Mouse (Mus musculus) cerebellum, postnatal 4 days (tissue): ENCODE results near the gene Cul4a.

Experiments used
- DNase-seq, 2 experiments: peaks; one replicate each; pipeline ENCODE4 v3.0.0; 2022; ENCODE audit warnings: low spot score in 2 of 2, mixed read lengths in 1 of 2

Cul4a gene

DNA sequence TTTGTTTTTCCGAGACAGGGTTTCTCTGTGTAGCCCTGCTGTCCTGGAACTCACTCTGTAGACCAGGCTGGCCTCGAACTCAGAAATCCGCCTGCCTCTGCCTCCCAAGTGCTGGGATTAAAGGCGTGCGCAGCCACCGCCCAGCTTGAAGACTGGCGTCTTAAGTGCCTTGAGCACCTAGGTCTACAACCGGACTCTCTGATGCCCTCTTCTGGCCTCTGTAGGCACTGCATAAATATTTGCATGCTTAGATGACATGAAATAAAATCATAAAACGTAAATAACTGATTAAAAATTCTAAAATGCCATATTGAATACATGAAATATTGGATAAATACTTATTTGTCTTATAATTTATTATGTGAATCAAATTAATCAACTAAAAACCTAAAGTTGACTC lies 26.8 kb downstream of the Cul4a start:
- peak in 1 of 2 experiments; percentile 52 for DNase-seq

DNA sequence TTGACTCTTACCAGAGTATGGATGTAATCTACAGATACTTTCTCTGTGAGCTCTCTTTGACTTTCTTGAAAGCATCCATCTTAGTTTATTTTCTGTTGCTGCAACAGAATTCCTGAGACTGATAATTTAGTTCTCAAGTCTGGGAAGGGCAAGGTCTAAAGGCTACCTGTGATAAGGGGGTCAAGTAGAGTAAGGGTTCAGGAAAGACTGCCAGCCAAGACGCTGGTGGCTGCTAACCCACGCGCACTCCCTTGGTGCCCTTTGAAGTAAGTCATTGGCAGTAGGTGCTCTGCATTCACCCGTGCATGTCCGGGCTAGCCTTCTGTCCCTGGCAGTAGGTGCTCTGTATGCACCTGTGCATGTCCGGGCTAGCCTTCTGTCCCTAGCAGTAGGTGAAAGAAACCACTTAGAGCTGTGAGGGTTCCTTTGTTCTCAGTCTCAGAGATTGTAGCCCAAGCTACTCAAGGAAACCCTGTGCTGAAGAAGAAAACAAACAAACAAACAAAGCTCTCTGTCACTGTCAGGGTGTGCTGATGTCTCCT lies 34.3 kb downstream of the Cul4a start:
- DNase-seq: no peak

DNA sequence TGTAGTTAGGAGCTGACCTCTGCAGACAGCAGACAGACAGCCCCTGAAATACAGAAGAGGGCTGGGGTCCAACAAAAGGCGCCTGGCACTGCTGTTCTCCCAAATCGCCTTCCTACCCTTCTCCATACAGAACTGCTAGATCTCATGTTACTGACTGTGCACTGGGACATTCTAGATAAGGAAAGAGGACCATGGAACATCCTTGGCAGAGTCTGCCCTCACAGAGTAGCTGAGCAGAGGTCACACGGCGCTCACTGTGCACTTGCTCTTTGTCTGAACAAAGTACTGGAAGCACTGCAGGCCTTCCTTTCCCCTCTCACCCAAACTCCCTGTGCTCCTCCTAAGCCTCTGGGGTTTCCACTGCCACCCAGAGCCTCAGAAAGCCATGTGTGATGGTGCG lies 36.3 kb downstream of the Cul4a start:
- no peak for DNase-seq

DNA sequence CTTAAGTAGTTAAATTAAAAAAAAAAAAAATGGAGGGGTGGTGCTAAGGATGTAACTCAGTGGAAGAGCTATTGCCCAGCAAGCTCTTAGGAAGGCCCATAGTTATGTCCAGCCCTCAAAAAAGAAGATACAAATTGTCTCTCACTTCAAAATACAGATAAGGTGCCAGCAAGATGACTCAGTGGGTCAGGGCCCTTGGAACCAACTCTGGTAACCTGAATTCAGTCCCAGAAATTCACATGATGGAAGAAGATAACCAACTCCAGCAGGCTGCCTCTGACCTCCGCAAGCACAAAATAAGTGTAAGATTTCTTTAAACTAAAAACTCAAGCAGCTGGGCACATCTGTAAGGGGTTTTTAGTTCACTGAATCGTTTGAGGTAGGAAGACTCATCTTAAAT lies 43.1 kb downstream of the Cul4a start:
- DNase-seq: no peak

DNA sequence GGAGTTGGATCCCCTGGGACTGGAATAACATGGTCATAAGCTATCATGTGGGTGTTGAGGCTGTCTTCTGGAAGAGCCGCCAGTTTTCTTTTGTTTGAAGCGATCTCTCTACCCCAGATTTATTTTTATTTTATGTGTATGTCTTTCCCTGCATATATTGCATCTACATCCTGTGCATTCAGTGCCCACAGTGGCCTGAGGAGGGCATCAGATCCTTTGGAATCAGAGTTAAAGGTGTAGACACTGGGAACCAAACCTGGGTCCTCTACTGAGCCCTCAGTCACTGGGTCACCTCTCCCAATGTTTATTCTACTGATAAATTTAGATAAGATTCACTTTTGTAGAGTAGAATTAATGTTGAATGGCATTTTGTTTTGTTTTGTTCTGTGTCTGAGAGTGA lies 43.9 kb downstream of the Cul4a start:
- DNase-seq: no peak

DNA sequence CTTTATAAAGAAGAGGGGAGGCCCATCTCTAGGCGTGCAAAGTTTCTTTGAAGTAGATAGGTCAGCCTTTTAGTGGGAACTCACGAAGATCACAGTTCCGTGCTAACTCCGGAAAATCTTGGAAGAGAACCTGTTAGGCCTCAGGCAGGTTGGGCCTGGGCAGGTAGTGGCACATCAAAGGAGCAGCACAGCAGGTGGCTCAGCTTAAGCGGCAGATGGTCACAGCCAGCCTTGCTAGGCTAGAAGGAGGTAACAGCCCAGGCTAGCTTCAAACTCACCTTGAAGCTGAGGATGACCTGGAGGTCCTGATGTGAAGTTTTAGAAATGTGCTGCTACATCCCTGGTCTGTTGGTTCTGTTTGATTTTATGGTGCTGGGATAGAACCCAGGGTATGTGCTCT lies 44.4 kb downstream of the Cul4a start:
- no peak for DNase-seq

DNA sequence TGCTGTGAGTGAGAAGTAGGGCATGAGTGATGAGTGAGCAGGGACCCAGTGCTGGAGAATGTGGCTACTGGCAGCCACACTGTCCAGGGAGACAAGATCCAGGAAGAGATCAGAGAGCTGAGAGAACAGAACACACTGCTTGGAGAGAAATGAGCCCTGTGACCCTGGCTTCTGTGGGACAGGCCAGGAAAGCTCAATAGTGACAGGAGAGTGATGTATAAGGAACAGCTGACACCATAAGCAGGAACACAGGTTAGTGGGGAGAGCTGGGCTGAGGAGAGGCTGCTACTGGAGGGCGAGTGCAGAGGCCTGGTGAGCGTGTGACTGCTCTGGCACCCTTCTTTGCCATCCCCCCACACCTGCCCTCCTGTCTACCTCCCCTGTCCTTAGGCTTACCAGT lies 45.5 kb downstream of the Cul4a start:
- DNase-seq: no peak

DNA sequence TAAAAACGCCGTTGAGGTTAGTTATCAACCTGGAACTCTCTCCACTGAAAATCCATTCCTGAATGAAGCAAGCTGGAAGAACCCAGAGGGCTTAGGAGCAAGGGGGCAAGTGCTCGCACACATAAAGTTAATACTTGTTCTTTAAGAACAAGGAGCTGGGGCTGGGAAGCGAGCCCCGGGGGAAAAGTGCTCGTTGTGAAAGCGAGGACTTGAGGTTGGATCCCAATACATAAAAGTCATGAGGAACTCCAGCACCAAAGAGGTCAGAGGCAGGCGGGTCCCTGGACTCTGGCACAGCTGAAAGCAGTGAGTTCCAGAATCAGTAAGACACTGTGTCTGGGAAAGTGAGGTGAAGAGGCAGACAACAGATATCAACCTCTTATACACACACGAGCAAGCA lies 48.7 kb downstream of the Cul4a start:
- DNase-seq: no peak

DNA sequence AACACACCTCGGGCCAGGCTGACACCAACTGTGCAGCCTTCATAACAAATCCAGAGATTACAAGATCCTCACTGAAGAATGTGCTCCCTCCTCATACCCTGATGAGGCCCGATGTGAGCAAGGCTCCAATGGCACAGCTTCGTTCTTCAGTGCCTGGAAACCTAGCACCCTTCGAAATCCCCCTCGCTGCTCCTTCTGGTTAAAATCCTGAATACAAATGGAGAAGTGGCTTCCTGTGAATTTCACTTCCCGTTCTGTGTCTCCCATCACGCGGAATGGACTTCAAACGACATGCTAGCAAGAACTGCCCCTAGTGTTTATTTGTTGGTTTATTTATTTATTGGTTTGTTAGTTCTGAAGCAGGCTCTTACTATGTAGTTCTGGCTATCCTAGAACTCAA lies 49.9 kb downstream of the Cul4a start:
- no peak for DNase-seq

DNA sequence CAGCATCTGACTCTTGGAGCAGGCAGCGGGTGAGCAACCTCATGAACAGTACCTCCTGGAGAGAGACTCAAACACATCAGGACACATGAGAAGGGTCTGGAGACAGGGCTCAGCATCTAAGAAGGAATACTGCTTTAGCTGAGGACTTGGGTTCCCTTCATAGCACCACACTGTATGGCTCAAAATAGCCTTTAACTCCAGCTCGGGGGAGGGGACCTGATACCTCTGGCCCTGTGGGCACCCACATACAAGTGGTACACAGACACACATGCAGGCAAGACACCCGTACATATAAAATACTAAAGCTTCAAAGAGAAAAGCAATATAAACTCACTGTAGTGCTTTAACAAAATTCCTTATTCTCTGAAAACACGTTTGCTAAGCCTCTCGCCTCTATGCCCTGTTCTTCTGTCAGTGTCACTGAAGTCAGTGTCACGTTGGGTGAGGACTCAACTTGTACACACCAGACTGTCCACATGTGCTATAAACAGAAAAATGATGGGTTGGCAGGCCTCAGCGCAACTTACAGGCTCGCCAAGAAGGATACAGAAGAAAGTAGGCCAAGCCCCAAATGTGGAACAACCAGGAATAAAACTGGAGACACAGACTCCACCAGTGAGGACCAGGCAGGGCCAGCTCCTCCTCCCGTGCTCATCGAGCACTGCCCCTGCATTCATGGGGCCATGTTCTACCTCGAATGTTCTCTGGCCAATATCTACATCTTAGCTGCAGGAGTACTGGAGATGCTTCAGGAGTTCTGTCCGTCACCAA lies 51.1 kb downstream of the Cul4a start:
- DNase-seq: no peak

DNA sequence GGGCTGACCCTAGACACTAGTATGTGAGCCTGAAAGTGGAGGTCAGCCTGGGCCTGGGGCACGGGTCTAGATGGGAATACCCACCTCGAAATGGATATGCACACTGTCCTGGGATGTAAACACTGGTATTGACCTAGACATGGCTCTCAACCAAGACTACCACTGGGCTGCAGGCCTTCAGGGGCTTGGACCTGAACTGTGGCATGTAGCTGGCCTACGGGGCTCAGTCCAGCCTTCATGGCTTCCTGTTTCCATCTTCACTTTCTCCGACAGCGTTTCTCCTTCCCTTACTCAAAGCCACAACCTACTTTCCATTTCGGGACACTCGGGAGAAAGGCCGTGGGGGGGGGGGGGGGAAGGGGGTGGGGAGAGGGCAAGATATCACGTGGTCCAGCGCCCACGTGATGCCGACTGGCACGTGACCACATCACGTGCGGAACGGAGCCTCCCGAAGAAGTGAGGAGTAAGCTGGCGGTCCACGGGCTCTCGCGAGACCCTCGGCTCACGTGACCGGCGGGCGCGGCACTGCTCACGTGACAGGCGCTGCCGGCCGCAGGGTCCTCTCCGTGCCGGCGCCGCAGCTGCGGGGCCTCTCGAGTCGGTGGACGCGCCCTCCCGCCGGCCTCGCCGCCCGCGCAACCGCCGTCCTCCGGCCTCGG lies 53.4 kb downstream of the Cul4a start, which contains the start of gene Lamp1:
Lamp1 (plus strand) TSS at position 444 of the 659 bp plus-strand sequence.
- DNase-seq: peak; percentile 100

DNA sequence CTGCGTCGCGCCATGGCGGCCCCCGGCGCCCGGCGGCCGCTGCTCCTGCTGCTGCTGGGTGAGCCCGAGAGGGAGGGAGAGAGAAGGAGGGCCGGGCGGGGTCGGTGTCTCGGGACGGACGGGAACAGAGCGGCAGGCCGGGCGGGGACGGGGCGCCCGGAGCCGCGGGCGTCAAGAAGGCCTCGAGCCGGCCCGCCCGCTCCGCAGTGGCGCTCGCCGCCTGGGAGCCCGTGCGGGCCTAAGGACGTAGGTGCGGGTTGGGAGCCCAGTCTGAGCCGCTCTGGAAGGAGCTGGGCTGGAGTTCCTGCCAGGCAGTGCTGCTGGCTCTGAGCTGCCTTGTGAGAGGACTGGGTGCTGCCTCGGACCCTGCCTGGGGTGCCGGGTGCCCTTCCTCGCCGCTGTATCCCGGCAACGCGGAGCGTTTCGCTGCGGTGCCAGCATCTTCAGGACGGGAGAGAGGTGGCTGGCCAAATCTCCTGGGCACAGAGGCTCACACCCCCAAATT lies 54.0 kb downstream of the Cul4a start:
- no peak for DNase-seq

DNA sequence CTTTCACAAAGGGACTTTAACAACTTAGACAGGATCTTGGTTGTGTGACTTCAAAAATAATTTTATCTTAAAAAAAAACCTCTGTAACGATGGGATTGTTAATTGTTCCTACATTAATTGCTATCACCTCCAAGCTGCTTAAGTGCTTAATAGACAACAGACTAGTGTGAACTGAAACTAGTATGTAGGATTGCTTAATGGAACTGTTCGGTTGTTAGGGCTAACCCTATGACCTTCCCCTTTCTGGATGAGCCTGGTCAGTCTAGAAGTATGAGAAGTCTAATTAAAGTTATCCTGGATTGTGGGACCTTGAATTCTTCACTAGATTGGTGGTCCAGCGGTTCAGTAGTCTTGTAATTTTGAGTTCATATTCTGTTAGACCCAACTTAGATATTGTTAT lies 55.3 kb downstream of the Cul4a start:
- no peak for DNase-seq

DNA sequence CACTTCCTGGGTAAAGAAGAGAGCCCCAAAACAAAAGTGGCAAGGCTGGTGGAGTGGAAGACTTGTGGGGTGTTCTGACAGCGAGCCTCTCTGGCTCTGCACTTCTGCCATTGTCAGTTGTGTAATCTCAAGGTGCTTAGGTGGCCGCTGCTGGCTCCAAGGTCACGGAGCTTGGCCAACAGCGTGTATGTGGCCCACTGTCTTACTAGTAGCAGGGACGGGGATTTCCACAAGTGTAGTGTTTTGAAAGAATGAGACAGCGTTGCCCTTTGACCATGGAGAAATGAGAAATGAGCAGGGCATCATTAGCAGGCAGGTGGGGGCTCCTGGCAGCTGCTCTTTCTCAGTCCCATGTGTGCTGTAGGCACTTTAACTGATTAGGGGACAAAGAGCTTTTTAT lies 56.7 kb downstream of the Cul4a start:
- DNase-seq: no peak

DNA sequence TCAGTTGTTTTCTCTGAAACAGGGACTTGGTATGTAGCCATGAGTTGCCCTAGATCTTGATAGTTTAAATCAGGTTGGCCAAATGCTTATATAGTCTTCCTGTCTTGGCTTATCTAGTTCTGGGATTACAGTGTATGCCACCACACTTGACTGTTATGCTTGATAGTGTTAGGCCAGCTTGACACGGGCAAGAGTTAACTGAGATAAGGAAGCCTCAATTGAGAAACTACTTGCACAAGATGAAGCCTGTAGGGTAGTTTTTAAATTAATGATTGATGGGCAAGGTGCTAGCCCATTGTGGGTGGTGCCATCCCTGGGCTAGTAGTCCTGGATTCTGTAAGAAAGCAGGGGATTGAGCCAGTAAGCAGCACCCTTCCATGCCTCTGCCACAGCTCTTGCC lies 58.1 kb downstream of the Cul4a start:
- DNase-seq: no peak

DNA sequence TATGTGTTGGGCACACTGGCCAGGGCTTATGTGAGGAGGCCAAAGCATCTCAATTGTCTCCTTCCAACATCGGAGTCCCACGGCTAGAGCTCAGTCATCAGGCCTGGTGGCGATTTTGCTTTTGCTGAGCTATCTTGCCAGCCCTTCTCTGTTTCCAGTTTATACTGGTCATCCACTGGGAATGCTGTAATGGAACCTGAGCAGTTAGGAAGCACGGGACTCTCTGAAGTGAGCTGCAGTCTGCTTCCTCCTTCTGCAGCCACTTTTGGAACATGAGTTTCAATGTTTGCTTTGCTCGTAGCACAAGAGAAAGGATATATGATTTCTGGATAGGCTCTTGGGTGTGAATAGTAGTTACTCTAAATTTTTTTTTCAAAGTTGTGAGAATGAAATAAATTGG lies 58.9 kb downstream of the Cul4a start:
- no peak for DNase-seq

DNA sequence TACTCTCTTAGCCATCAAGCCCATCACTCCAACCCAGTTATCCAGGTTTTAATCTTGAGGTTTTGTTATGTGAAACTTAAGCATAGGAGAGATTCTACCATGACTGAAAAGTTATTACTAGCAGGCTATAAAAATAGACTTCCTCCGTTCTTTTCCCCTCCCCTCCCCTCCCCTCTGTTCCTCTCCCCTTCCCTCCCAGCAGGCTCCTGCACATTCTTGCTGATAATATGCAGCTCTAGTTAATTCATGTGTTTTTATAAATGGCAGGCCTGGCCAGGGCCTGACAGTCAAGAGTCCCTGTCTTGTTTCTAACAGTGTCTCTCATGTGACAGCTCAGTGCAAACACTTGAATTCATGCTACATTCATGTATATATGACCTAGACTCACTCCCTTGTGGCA lies 65.1 kb downstream of the Cul4a start:
- DNase-seq: no peak

DNA sequence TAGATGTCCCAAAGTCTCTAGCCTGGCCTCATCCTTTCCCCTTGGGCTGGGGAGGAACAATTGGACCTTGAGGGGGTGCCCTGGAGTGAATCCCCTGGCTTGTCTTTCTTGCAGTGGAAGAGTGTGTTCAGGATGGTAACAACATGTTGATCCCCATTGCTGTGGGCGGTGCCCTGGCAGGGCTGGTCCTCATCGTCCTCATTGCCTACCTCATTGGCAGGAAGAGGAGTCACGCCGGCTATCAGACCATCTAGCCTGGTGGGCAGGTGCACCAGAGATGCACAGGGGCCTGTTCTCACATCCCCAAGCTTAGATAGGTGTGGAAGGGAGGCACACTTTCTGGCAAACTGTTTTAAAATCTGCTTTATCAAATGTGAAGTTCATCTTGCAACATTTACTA lies 68.9 kb downstream of the Cul4a start:
- no peak for DNase-seq

DNA sequence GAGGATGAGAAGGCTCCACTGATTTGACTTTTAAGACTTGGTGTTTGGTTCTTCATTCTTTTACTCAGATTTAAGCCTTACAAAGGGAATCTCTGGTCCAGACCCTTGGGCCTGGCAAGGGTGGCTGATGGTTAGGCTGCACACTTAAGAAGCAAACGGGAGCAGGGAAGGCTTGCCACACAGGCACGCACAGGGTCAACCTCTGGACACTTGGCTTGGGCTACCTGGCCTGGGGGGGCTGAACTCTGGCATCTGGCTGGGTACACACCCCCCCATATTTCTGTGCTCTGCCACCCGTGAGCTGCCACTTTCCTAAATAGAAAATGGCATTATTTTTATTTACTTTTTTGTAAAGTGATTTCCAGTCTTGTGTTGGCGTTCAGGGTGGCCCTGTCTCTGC lies 69.4 kb downstream of the Cul4a start:
- no peak for DNase-seq

DNA sequence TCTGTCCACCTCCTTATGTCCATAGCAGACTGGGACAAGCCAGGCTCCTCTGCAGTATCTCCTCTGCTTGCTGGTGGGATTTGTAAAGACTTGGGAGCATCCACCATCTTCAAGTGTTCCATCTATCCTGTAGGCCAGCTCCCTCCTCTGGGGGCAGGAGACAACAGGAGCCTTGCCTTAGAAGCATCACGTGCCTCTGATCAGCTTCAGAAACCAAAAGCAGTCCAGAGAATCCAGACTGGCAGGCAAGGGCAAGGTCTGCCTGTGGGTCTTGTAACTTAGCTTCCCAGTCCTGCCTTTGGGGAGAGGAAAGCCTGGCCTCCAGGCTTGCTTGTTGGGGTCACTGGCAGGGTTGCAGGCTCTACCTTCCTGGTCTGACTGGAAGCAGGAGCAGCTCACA lies 70.2 kb downstream of the Cul4a start:
- no peak for DNase-seq

DNA sequence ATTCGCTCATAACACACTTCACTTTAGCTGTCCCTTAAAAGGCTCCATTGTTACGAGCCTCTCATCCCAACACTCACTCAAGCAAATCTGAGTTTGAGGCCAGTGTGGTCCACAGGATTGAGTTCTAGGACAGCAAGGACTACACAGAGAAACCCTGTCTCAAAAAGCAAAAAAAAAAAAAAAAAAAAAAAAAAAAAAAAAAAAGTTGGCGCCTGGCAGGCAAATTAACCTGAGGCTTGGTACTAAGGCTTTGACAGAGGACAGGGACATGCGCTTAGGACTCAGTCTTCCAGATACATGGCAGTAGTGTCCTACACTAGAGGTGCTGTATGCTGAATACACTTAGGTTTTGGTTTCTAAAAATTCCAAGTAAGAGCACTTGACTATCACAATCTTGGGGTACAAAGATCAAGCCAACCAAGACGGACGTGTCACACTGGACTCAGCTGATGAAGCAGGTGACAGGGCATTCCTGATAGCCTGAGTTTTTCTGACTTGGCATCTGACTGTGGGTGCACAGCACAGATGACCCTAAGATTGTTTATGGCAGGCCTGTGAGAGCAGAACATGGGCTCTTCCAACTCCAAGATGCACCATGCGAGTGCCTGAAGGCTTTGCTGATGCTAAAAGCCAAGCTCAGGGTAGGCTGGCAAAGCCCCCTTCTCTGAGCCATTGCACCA lies 71.9 kb downstream of the Cul4a start:
- DNase-seq: no peak

DNA sequence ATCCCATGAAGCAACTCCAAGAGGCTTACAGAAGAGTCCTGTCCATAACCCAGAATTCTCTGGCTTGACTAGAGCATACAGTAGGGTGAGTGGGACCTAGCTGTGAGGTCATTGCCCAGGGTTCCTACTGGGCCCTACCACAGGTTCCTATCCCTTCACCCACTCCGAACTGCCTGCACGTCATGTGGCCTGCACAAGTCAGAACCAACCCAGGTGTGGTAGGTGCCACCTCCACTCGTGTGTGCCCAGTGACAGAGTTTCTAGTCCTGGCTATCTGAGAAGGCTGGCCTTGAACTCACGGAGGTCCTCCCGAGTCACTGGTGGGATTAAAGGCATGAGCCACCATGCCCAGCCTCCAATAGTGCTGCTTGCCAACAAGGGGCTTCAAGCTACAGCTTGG lies 72.7 kb downstream of the Cul4a start:
- DNase-seq: no peak

DNA sequence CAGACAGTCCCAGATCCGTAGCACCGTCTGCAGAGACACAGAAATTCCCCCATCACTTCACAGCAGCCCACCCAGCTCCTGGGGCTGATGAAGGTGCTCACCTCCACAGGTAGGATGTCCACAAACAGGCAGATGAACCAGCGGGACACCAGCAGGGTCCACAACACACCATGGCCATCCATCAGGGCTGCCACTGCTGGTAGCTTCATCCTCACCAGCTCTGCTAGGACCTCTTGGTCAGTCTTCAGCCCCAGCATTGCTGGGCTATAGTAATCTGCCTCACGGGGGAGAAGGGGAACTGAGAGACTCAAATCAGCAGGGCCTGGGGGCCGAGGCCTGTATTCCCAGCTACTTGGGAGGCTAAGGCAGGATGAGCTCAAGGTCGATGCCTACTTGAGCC lies 74.1 kb downstream of the Cul4a start:
- no peak for DNase-seq
